Mouse (Mus musculus): ENCODE data around the gene Calcb. TPM values are rescaled to one million over a fixed set of nuclear protein-coding genes. Genes with fewer than 3 reads are reported as not detected.

The Calcb gene
- polyA plus RNA-seq (2012; ENCODE audit: low replicate concordance): not detected in 2 replicates

GRCm38 (mm10) chr7:114718300-114718699, at the start of gene Calcb:
Calcb (plus strand) TSS chr7:114718643.

GRCm38 (mm10) chr7:114743022-114743780, 24.8 kb downstream of the Calcb start, which contains the start of gene Insc:
Insc (plus strand) TSS chr7:114743694.

Other genes with a start within 250 kb of the Calcb start
- 4.7 and 11.9 TPM in 2 replicates for gene Cyp2r1, start 155.7 kb upstream of the Calcb start, polyA plus RNA-seq (2012; ENCODE audit: low replicate concordance)
- gene Calca, start 82.3 kb upstream of the Calcb start, polyA plus RNA-seq (2012; ENCODE audit: low replicate concordance): not detected in 2 replicates
- not detected in 2 replicates for gene Insc, start 25.1 kb downstream of the Calcb start, polyA plus RNA-seq (2012; ENCODE audit: low replicate concordance)